Mouse (Mus musculus) lung, postnatal 0 days (tissue): Measurements from ENCODE around the gene Fyn. TPM values are rescaled to one million over a fixed set of nuclear protein-coding genes. Genes with fewer than 3 reads are reported as not detected.
A peak's percentile ranks its signal among the peaks of the same experiment; 100 is the strongest.

Source experiments
- ATAC-seq: fragments of 200-750 bp; cut with Nextera tagmentation; 2 replicates; pipeline ENCODE4 v1.8.0; 2017; ENCODE audit warnings: moderate library complexity
- DNase-seq: peaks from one replicate; pipeline ENCODE4 v3.0.0-alpha.2; 2016; ENCODE audit warnings: low spot score
- H3K27ac ChIP-seq: fragments of 300-500 bp; sonication (generic); 2 replicates; pipeline ENCODE4 v1.5.1; 2014; ENCODE audit warnings: antibody characterized with exemption, mild to moderate bottlenecking, low read length, mixed read lengths
- H3K27me3 ChIP-seq: fragments of 300-500 bp; sonication (generic); replicated peaks from 2 replicates; pipeline ENCODE4 v1.6.1; 2014; ENCODE audit warnings: low read length, mixed read lengths; ENCODE audit not compliant: insufficient read depth
- H3K36me3 ChIP-seq: fragments of 300-500 bp; sonication (generic); 2 replicates; pipeline ENCODE4 v1.6.1; 2014; ENCODE audit warnings: low read length, mixed read lengths; ENCODE audit not compliant: insufficient read depth
- H3K4me1 ChIP-seq: fragments of 300-500 bp; sonication (generic); 2 replicates; pipeline ENCODE4 v1.6.1; 2014; ENCODE audit warnings: antibody characterized with exemption, low read depth, low read length, mixed read lengths; ENCODE audit not compliant: insufficient read depth
- H3K4me2 ChIP-seq: fragments of 300-500 bp; sonication (generic); replicated peaks from 2 replicates; pipeline ENCODE4 v1.6.1; 2014; ENCODE audit warnings: low read depth, mild to moderate bottlenecking, low read length, moderate library complexity, mixed read lengths
- H3K4me3 ChIP-seq: fragments of 300-500 bp; sonication (generic); 2 replicates; pipeline ENCODE4 v1.5.1; 2014; ENCODE audit warnings: low read depth, low read length
- H3K9ac ChIP-seq: fragments of 300-500 bp; sonication (generic); replicated peaks from 2 replicates; pipeline ENCODE4 v1.6.1; 2014; ENCODE audit warnings: low read depth, mild to moderate bottlenecking
- H3K9me3 ChIP-seq: fragments of 300-500 bp; sonication (generic); 2 replicates; pipeline ENCODE4 v1.6.1; 2016; ENCODE audit warnings: low read length, mixed read lengths
- CTCF ChIP-seq: IDR thresholded peaks from 2 replicates; pipeline ENCODE4 v1.5.1; 2016; ENCODE audit warnings: antibody characterized with exemption, mild to moderate bottlenecking
- EP300 ChIP-seq: IDR thresholded peaks from 2 replicates; pipeline ENCODE4 v1.6.1; 2016; ENCODE audit warnings: antibody characterized with exemption, mild to moderate bottlenecking, control low read depth
- WGBS: fragments of 180-500 bp; shearing (Covaris S2); extraction: QIAGEN DNeasy Blood & Tissue Kit; methylation state at CpG from one replicate; pipeline ENCODE4 v1.1.7; 2014; 5-methylcytosine and 5-hydroxymethylcytosine counted together
- polyA plus RNA-seq: library from polyadenylated mRNA; unstranded; fragments of >200 nt; fragmentation: Nextera tagmentation; extraction: Ambion mirVana; gene quantifications from 2 replicates; pipeline ENCODE4 v1.2.1, GENCODE M21; 2015

The Fyn gene
- polyA plus RNA-seq, 1 experiment from 2014 or later: 23.0 TPM

DNA sequence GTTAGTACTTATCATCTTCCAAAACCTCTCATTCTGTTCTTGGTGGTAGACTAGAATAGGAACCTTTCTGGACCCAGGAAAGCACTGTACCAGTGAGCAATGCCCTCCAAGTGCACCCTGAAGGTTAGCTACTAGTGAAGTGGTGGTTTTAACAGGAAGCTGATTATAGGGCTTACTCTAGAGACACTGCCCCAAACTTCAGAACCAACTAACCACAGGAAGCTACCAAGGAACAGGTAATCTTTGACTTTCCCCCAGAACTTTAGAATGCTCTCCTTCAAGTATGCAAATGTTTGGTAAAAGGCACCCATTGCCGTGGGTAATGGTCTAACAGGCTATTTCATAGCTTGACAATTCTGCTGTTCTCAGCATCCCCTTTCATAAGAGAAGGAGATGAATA is 231.5 kb downstream of the Fyn start:
- H3K9me3 ChIP-seq: peaks cover 3% of the 10 kb centered on the region; the same call in 1 of the 2 replicates
- no peak overlapping the region for H3K4me2 ChIP-seq
- H3K36me3 ChIP-seq: no peaks in the 10 kb centered on the region
- H3K4me1 ChIP-seq: no peaks in the 10 kb centered on the region
- no peak overlapping the region for H3K27ac ChIP-seq
- WGBS: 58% methylated on average over 1 of the region's 1 CpGs
- H3K4me3 ChIP-seq: no peak overlapping the region
- DNase-seq: no peak
- TF ChIP-seq CTCF (no peak), EP300 (no peak)
- H3K27me3 ChIP-seq: no peaks in the 10 kb centered on the region
- no peak overlapping the region for H3K9ac ChIP-seq
- no peak for ATAC-seq

DNA sequence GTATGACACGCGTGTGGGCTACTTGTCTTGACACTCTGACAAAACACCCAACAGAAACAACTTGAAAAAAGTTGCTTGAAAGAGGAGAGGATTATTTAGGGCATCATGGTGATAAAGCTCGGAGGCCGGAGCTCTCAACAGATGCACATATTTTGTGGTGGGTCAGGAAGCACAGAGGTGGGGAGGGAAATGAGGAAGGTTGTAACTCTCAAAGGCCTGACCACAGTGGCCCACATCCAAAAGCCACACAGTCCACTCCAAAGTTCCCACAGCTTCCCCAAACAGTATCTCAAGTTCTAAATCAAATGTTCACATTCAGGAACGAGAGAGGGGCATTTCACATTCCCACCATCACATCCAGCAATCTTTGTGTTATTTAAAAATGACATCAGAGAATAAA is 232.4 kb downstream of the Fyn start:
- Histone ChIP-seq H3K9ac (no peak overlapping the region), H3K27me3 (no peaks in the 10 kb centered on the region), H3K4me2 (no peak overlapping the region), H3K36me3 (no peaks in the 10 kb centered on the region), H3K9me3 (peaks cover 3% of the 10 kb centered on the region; the same call in 1 of the 2 replicates), H3K4me1 (no peaks in the 10 kb centered on the region), H3K27ac (no peak overlapping the region), H3K4me3 (no peak overlapping the region)
- TF ChIP-seq EP300: no peak
- no peak for TF ChIP-seq CTCF
- WGBS: 63% methylated on average over 5 of the region's 5 CpGs
- ATAC-seq (no peak), DNase-seq (no peak)

DNA sequence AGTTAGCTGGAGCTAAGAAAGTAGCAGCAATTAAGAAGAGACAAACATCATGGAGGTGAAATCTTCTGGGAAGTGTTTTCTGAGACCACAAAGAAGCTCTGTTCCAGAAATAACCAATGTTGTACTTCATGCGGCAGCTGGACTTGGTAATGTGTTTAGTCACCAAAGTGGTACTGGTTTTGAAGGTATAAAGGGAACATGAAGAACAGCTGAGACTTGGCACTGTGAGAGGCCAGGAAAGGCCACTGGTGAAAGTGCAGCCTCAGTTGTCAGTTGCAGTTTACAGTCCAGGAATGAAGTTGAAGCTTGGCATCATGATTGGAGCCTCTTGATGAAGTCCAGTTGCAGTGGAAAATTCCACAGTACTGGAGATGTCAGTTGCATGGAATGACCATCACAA is 237.8 kb downstream of the Fyn start:
- TF ChIP-seq CTCF (no peak), EP300 (no peak)
- H3K27ac ChIP-seq: no peak overlapping the region
- no peak overlapping the region for H3K4me3 ChIP-seq
- no peak overlapping the region for H3K9ac ChIP-seq
- 91% methylated on average over 1 of the region's 1 CpGs for WGBS
- H3K9me3 ChIP-seq: peaks cover 3% of the 10 kb centered on the region; the same call in 1 of the 2 replicates
- ATAC-seq (no peak), DNase-seq (no peak)
- H3K4me2 ChIP-seq: no peak overlapping the region
- H3K36me3 ChIP-seq: no peaks in the 10 kb centered on the region
- H3K27me3 ChIP-seq: no peaks in the 10 kb centered on the region
- H3K4me1 ChIP-seq: peaks cover 6% of the 10 kb centered on the region; the same call in 1 of the 2 replicates

DNA sequence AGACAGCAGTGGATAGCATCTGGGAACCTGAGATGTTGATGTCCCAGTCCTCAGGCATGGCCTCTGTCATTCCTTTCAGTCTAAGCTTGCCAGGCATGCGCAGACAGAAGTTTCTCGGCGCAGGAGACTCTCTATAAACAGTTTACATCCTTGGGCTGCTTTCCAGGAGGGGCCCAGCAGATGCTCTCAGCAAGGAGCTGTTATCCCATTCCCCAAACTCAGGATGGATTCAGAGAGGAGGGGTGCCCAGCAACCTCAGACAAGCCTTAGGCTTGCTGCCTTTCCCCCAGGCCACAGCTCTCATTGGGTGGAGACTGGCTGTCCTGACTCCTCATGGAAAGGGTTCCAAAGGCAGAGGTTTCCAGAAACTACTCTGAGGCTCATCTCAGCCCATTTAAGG is 242.6 kb downstream of the Fyn start:
- no peak overlapping the region for H3K4me2 ChIP-seq
- no peaks in the 10 kb centered on the region for H3K27me3 ChIP-seq
- no peak overlapping the region for H3K9ac ChIP-seq
- no peaks in the 10 kb centered on the region for H3K9me3 ChIP-seq
- 30% methylated on average over 3 of the region's 3 CpGs for WGBS
- no peaks in the 10 kb centered on the region for H3K36me3 ChIP-seq
- DNase-seq (peak; percentile 52), ATAC-seq (no peak)
- H3K4me3 ChIP-seq: no peak overlapping the region
- no peak for TF ChIP-seq EP300
- no peak for TF ChIP-seq CTCF
- H3K4me1 ChIP-seq: peaks cover 14% of the 10 kb centered on the region; the same call in 1 of the 2 replicates
- H3K27ac ChIP-seq: 0 out of 2 replicates have a peak overlapping the region, but pooled peaks have one; percentile 2

DNA sequence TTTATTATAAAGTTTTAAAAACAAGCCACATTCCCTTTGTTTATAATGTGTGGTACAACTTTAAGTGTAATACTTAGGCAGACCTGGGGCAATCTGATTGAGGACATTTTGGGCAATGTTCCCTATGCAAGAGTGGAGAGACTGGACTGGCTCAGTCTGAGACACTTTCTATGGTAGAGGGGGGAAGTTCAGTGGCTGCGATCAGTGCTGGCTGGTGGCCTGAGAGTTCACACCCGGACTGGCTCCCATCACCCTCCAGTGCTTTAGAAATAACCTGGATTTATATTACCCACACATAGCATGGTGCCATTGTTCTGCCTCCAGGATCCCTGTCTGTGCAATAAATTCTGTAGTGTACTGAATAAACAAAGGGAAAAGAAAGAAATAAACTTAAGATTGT is 243.5 kb downstream of the Fyn start:
- peaks cover 17% of the 10 kb centered on the region; the same call in 1 of the 2 replicates for H3K4me1 ChIP-seq
- H3K9me3 ChIP-seq: no peaks in the 10 kb centered on the region
- peak; percentile 28 for DNase-seq
- H3K36me3 ChIP-seq: no peaks in the 10 kb centered on the region
- ATAC-seq: no peak
- H3K9ac ChIP-seq: no peak overlapping the region
- no peaks in the 10 kb centered on the region for H3K27me3 ChIP-seq
- TF ChIP-seq EP300 (no peak), CTCF (no peak)
- peak overlapping the region; percentile 97 for H3K27ac ChIP-seq
- WGBS: 26% methylated on average over 2 of the region's 2 CpGs
- no peak overlapping the region for H3K4me3 ChIP-seq
- H3K4me2 ChIP-seq: 0 out of 2 replicates have a peak overlapping the region, but pooled peaks have one; percentile 57

DNA sequence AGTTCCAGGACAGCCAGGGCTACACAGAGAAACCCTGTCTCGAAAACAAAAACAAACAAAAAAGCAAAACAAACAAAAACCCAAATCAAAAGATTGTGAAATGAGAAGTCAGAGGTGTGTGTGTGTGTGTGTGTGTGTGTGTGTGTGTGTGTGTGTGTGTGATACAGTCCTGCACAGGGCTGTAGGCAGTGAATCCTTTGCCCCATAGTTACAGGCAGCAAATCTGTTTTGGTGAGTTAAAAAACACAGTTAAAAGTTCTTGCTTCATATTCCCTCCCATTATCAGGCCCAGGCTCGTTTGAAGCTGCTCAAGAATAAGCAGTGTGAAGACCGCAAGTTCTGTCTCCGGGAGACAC is 244.0 kb downstream of the Fyn start, which contains the start of gene Traf3ip2:
Traf3ip2 (plus strand) TSS at position 302 of the 356 bp plus-strand sequence.
- Histone ChIP-seq H3K4me2 (peak within 1 kb of the TSS; percentile 57), H3K27ac (peak within 1 kb of the TSS; percentile 97), H3K4me1 (peaks cover 17% of the 10 kb centered on the region; the same call in 1 of the 2 replicates), H3K9ac (peak within 1 kb of the TSS; percentile 68), H3K27me3 (no peaks in the 10 kb centered on the region), H3K36me3 (no peaks in the 10 kb centered on the region), H3K9me3 (no peaks in the 10 kb centered on the region), H3K4me3 (peak within 1 kb of the TSS; percentile 42)
- DNase-seq: no peak
- no peak for TF ChIP-seq CTCF
- no peak for TF ChIP-seq EP300
- ATAC-seq: 0 out of 2 replicates have a peak, but pooled peaks have one; percentile 2
- WGBS: 12% methylated on average over 4 of the region's 4 CpGs
